Mouse (Mus musculus) c-Kit-positive CD71-positive TER-119-positive erythroid progenitor cells, embryonic 14.5 days (primary cell): Measurements from ENCODE around the gene 1110051M20Rik.
A peak's percentile ranks its signal among the peaks of the same experiment; 100 is the strongest.

Experiments used
- DNase-seq: peaks from one replicate; pipeline ENCODE4 v3.0.0-alpha.2; 2013; ENCODE audit warnings: low spot score

Gene 1110051M20Rik

DNA sequence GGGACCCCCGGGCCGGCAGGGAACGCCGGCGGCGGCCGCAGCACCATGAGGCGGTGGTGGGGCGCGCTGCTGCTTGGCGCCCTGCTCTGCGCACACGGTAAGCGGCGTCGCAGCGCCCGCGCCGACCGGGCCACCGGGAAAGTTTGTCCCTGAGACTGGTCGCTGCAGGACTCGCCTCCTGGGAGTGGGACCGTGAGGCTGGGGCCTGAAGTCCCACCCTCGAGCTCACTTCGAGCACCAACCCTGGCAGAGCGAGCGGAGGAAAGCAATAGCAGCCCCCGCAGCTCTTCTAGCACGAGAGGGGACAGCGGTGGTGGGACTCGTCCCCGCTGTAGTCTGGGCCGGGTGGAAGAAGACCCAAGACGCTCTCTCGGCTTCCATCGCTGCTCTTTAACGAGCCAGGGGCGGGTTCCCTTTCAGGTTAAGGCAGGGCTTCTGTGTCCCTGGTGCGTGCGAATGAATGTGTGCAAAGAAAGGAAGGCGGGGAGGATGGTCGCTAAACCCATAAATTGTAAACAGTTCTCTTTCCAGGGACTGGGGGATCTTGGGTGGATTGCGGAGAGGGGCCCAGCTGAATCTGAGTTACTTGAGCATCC, 13.2 kb upstream of the 1110051M20Rik start:
- DNase-seq: no peak

DNA sequence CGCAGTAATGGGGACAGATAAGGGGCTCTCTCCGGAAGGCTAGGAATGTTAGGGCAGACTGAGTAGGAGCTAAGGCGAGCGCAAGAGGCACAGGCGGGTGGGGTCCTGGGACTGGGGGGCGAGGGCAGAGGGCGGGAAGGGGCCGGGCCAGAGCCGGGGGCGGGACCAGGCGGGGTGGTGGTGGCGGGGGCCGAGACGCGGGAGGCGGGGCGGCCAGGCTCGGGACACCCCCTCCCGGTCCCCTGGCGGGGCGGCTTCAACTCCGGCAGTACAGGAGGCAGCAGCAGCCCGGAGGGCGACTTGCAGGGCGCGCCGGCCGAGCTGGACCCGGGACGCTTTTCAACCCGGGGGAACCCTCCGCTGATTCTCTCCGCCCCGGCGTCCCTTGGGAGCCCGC, 12.8 kb upstream of the 1110051M20Rik start, which contains the start of gene Lrp4:
Gene Lrp4 (plus strand): TSS at position 253 of the 397 bp plus-strand sequence.
- DNase-seq: no peak

DNA sequence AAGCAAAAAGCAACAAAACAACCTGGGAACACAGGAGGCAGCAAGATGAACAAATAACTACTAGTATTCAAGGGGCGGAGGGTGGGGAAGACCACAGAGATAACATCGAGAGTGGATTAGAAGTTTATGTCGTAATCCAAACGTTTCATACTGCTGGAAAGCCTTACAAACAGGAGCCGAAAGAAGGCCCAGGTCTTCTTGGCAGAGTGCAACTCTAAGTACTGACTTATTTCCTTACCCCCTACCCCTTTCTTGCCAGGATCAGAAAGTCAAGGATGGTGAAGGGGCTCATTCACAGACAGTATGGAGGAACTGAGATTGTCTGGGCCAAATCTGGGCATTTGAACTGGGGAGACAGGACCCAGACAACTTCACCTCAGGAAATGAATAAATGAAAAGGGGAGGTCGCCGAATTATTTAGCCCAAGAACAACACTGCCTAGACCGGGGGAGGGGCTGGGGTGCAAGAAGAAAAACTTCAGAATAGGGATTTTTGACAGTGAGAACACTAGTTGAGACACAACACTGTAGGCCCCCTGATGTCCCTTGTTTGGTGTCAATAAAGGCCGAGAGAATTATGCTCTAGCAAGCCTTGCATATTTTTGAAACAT, 12.1 kb upstream of the 1110051M20Rik start:
- no peak for DNase-seq

DNA sequence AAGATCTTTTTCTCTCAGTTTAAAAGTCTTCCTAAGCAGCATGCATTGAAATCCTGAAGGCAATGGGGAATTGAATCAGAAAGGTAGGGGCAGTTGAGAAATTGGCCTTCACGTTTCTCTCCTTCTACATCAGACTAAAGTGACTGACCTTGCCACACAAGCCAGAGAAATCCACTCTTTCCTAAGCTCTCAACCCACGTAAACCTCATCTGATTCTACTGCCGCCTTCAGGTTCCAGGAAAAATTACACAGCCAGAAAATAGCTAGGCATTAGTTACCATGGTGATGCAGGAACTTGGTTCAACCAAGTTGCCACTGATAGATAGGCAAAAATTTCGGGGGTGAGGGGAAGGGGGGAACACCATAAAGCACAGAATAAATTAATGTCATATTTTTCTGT, 11.3 kb upstream of the 1110051M20Rik start:
- DNase-seq: peak; percentile 14

DNA sequence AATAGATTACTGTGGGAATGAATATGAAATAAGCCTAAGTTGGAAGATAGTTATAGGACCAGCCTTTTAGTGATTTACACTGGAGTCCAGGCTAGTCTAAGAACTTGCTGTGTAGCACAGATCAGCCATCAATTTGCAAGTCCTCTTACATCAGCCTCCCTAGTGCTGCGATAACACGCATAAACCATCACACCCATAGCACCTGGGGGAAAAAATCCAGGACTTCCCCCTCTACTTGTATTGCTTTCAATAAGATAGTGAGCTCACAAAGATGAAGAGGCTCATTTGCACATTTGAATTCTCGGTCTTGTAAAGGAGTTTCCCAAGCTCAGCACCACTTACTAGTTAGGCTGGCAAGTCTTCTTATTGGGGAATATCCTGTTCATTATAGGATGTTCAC, 9.9 kb upstream of the 1110051M20Rik start:
- no peak for DNase-seq

DNA sequence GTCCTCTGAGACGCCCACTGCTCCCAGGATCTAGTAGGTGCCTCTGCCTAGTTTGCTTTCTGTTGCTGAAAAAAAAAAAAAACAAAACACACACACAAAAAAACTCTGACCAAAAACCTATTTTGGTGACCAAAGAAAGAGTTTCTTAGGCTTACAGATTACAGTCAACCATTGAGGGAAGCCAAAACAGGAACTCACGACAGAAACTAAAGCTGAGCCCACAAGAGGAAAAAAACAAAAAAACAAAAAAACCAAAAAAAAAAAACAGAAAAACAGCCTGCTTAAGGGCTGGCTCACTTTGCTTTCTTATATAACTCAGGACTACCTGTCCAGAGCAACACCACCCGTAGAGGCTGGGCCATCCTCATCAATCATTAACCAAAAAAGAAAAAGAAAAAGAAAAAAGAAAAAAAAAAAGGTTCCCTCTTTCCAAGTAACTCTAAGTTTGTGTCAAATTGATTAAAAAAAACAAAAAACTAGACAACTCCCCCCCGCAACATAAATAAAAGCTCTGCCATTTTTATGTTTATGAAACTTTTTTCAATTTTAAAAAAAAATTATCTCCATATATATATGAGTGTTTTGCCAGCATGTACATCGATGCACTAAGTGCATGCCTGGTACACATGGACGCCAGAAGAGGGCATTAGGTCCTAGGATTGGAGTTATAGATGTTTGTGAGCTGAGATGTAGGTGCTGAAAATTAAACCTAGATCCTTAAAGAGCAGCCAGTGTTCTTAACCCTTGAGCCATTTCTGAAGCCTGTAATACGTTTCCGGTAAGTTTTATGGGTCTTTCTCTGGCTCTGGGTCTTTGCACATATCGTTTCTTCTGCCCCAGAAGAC, 8.9 kb upstream of the 1110051M20Rik start:
- no peak for DNase-seq

DNA sequence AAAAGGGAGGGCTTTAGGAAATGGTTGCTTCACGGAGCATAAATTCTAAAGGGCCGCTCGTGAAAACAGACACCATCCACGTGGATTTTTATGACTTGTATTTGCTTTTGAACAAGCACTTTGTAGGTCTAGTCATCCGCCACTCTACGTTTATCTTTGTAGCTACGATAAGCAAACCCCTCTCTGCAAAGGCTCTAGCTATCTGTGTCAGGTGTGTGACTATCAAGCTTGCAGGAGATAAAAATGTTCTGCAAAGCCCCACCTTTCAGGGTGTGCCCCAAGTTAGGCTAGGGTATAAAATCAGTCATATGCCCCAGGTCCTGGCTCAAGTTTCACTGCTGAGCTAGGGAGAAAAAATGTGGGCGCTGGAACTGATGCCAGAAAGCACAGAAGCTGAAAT, 8.2 kb upstream of the 1110051M20Rik start:
- no peak for DNase-seq

DNA sequence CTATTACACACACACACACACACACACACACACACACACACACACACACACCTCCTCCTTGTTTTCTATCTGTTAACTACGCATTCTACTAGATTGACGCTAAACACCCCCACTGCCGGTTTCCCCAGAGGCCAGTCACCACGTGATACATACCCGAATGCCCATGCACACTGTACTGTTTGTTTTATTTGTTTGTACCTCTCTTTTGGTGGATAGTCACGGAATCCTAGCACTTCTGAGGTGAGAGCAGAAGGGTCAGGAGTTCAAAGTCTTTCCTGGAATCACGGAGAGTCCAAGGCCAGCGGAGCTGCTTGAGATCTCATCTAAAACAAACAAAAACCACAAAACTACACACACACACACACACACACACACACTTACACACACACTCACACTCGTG, 5.8 kb upstream of the 1110051M20Rik start:
- no peak for DNase-seq

DNA sequence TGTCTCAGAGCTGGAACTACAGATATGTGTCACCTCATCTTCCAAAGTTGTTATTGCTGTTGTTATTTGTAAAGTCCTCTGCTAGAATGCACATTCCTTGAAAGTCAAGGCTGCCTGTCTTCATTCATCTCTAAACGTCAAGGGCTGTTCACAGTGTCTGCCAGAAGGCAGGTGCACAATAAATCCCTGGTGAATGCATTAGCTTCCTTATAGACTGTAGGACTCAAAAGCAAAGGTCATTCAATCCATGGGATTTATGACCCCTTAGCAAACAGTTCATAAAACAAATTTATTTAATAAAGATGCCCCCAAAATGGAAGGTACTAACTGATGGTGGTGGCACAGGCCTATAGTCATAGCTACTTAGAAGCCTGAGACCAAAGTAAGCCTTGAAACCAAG, 5.2 kb upstream of the 1110051M20Rik start:
- no peak for DNase-seq

DNA sequence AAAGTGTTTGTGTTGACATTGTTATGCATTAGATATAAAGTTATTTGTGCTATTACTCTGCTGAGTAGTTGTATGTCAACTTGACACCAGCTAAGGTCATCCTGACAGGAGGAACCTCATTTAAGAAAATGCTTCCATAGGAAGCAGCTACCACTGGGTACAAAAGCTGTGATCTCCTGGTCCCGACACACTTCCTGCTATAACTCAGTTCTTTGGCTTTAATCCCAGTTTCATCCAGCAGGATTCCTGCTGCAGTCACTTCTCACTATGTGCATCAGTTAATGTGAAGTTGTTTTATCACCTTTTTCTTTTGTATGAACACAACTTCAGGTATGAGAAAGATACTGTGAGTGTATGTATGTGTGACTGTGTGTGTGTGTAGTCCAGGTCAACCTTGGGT, 2.3 kb downstream of the 1110051M20Rik start:
- no peak for DNase-seq

DNA sequence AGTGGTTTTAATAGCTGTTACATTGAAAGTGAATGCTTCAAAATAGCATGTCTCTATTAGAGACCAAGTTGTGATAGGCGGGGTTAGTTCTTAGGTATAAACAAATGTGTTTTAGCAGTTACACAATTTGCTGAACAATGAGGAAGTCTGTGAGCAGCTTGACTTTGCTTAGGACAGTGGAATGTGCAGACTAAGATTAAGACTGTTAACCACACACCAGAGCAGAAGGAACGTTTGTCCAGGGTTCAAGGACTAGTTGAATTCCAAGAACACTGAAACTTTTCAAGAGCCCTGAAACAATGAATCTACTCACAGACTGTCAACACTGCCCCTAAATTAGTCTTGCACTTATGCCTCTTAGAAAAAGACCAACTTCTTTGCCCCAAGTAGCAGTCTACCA, 2.8 kb downstream of the 1110051M20Rik start:
- no peak for DNase-seq

DNA sequence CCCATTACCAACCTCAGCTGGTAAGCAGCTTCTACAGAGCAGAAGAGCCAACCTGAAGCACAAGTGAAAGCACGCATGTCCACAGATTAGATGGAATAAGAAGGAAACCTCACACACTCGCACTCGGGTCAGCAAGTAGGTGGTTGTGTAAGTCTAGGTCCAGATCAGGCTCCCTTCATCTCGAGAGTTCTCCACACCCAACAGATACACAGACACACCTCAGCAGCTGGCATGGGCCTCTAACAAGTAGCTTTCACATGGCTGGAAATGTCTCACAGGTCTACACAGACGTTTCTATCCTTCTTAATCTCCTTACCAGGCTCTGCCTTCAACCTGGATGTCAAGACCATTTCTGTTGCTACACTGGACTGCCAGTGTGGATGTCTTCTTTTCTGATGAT, 3.8 kb downstream of the 1110051M20Rik start:
- DNase-seq: no peak

DNA sequence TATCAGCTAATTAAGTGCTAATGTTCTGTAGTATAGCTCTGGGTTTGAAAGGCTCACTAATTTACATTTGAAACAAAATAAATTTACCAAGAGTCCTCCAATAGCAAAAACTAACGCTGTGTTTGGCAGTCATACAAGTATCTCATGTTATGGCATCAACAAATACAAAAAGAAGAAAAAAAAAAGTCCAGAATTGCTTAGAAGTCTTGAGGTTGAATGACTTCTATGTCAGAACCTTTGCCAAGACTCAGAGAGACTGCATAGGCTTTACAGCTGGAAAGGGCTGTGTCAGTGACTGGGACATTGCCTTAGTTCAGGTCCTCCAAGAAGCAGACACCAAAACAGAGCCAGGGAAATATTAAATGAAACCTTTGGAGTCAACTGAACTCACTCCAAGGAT, 4.6 kb downstream of the 1110051M20Rik start:
- no peak for DNase-seq

DNA sequence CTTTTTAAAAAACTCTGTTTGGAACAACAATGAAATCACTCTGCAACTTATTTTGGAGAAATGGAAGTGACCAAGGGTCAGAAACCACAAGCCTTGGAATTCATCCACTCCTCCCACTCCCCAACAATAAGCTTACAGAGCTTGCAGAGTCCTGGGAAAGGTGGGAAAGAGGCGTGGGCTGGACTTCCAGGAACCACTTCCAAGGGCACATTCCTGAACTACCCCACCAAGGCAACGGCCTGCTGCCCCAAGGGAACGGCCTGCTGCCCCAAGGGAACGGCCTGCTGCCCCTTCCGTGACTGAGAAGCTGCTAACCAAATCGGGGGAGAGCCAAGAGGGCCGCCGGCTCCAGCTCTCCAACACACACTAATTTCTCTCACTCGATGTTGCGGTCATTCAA, 5.2 kb downstream of the 1110051M20Rik start:
- DNase-seq: no peak

DNA sequence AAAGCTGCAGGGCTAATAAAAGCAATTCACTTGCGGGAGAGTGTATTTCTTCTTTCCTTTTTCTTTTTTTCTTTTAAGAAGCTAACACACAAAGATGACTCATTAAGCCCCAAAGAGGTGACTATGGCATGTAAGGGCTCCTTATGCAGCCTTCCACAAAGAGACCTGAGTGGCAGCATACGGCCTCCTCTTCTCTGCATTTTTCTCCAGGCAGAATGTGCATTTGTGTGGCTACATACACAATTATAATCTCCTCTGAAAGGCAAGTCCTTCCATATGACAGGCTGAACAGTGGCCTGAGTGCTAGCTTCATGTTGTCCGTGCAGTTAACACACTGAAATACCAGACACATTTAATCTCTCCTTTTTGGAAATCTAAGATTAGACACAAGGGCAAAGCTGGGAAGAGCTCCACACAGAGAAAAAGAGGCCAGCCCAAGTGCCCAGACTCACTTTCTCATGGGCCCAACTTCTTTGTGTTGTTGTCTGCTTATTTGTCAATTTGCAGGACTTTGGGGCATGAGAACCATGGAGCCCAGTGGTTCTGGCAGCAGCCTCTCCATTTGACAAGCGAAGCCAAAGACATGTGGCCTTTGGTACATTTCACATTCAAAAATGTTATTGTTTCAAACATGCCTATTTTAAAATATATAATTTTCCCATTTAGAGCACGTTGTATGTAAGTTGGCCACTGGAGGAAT, 7.2 kb downstream of the 1110051M20Rik start:
- DNase-seq: no peak

DNA sequence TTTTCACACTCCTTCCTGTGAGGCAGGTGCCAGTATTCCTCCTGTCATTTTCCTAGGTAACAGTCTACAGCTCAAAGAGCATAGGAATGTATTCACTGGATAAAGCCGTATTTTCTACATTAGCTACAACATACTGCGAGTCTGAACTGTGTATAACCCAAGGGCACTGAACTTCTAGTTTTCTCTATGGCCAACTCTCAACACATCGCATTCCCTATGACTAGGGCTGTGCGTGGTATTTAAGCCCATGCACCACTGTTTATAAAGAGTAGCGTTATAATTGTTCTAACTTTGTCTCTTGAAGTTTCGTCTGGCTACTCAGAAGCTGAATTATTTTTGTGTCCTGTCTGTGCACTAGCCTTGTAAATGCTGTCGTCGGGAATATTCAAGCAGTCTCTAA, 7.8 kb downstream of the 1110051M20Rik start:
- no peak for DNase-seq

DNA sequence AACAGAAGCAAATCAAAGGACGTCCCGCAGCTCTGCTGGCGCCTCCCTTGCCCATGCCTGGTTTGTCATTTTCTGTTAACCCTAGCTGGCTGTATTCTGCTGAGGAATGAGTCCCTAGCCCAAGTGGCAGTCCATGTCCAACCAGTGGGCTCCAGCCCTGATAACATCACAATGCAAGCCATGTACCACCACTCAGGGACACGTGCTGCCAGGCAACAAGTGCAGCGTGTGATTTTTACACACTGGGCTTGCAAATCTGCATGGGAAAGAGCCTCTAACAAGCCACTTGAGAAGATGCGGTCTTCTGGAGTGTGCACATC, 13.9 kb downstream of the 1110051M20Rik start:
- DNase-seq: no peak

DNA sequence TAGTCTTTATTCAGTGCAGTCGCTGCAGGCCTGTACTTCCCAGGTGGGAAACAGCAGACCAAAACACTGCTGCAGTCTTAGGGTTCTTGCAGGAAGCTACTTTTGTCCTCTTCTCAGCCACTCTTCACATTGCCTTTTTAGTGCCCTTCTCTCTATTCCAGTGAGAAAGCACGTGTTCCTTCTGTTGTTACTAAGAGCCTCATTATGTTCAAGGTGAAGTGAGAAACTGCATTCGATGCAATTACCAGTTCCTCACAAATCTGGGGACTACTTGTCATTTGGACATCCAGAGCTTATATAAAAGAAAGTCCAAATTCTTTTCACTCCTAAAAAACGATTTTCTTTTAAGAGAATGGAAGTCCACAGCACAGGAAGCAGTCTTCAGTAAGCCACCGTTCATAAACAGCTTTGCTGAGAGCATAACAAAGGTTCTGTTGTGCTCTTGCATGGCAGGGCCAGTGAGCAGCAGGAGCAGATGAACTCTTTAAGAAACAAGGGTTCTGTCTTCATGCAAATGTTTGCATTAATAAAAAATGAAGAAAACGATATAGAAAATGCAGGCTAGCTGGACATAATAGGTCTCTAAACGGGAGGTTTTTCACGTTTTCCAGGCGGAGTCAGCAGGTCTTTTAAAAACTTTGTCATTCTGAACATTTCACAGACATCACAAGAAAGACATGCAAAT, 14.4 kb downstream of the 1110051M20Rik start:
- DNase-seq: no peak

DNA sequence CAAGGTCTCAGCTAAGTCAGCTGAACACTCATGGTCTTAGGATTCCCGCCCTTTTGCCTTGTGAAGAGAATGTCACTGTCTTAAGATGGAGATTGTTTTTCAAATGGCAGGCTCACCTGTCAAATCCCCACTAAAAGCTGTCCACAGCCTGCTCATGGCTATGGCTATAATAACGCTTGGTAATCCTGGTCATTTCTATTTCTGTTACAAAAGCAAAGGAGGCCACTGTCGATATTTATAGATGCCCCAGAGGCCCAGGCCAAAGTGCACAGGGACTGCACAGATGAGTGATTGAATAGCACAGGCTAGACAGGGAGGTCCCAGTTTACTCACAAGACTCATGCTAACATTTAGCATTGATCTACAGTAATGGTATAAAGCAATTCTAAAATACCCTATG, 15.4 kb downstream of the 1110051M20Rik start:
- no peak for DNase-seq

DNA sequence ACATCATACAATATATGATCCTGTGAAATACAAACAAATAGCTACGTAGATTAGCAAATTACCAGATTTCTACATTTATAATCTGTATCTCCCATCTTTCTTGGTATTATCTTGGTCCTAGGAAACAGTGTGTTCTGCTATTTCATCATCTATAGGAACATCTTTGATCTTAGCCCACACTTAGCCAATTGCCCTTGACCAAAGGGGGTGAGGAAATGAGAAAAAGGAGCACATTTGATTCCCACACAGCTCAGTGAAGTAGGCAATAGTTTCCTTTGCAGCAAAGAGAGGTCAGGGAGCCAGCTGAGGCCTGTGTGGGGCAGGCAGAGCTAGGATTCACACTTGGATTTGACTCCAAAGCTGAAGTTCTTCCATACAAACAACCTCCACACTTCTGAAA, 18.2 kb downstream of the 1110051M20Rik start:
- DNase-seq: no peak

DNA sequence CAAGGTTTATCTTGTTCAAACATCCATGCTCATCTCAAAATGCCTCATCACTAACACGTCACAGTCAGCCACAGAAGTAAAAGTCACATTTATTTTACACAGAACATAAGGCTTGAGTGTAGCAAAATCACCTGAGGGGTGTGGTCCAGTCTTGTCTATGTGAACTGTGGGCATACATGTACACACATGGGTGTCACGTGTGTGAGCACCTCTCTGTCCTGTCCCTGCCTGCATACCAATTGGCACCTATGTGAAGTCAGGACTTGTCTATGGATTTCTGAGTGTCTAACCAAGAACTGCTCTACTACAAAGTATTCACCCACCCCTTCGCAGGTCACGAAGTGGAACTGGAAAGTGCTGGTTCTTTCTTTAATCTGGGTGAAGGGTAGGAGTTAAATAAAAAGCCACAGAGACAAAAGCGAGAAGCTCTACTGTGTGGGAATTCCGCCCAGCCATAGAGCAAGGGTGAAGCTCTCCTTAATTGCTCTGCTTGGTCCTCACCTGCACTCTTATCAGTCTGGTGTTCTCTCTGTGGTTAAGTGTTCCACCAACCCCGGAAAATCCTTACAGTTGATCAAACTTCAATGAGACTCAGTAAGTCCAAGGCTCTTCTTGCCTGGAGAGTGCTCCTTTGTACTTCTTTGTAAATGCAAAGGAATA, 20.3 kb downstream of the 1110051M20Rik start:
- no peak for DNase-seq

DNA sequence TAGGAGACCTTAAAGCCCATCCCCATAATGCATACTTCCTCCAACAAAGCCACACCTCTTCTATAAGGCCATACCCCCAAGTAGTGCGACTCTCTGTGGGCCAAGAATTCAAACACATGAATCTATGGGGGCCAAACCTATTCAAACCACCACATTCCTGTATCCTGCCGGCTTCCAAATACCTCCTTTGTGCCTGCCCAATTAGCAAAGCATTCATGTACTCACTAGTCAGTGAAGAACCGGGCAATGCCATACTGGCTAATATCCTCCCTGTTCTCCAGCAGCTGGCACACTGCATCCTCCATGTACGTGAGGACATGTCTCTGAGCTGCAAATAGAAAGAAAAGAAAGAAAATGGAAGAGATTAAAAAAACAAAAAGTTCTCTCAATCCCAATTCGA, 22.9 kb downstream of the 1110051M20Rik start:
- no peak for DNase-seq
